Mouse (Mus musculus): ENCODE results near the gene Vmn2r89.
"Not testable (repeated sequence)": the region's sequence is repeated elsewhere in the genome, so short reads cannot be mapped to it uniquely, and the experiment has no call there.

Vmn2r89 gene

GRCm38 (mm10) chr14:51451557-51451956 lies at the start of gene Vmn2r89:
Vmn2r89 (plus strand) TSS chr14:51451857.
- DNase-seq (ENCODE audit: low read depth, low spot score): not testable (repeated sequence)

- DNase-seq (ENCODE audit: low read depth, low spot score): no peak
Observed at GRCm38 (mm10) chr14:51410520-51410919, 41.1 kb upstream of the Vmn2r89 start, which contains the start of gene Vmn2r88. Vmn2r88 (plus strand) TSS chr14:51410820.

GRCm38 (mm10) chr14:51423885-51424284 lies 27.8 kb upstream of the Vmn2r89 start:
- DNase-seq (ENCODE audit: low read depth, low spot score): no peak

GRCm38 (mm10) chr14:51430138-51430537 lies 21.5 kb upstream of the Vmn2r89 start:
- DNase-seq (ENCODE audit: low read depth, low spot score): not testable (repeated sequence)

GRCm38 (mm10) chr14:51434546-51434945 lies 17.1 kb upstream of the Vmn2r89 start:
- no peak for DNase-seq (ENCODE audit: low read depth, low spot score)

GRCm38 (mm10) chr14:51435020-51435419 lies 16.6 kb upstream of the Vmn2r89 start:
- DNase-seq (ENCODE audit: low read depth, low spot score): no peak

- DNase-seq (ENCODE audit: low read depth, low spot score): no peak
Observed at GRCm38 (mm10) chr14:51438955-51439354, 12.7 kb upstream of the Vmn2r89 start.

- DNase-seq (ENCODE audit: low read depth, low spot score): not testable (repeated sequence)
Observed at GRCm38 (mm10) chr14:51480278-51480677, 28.6 kb downstream of the Vmn2r89 start.

GRCm38 (mm10) chr14:51481332-51482015 lies 29.8 kb downstream of the Vmn2r89 start:
- not testable (repeated sequence) for DNase-seq (ENCODE audit: low read depth, low spot score)

GRCm38 (mm10) chr14:51482051-51482715 lies 30.5 kb downstream of the Vmn2r89 start:
- no peak for DNase-seq (ENCODE audit: low read depth, low spot score)

- not testable (repeated sequence) for DNase-seq (ENCODE audit: low read depth, low spot score)
Observed at GRCm38 (mm10) chr14:51482971-51483381, 31.3 kb downstream of the Vmn2r89 start.

- no peak for DNase-seq (ENCODE audit: low read depth, low spot score)
Observed at GRCm38 (mm10) chr14:51483671-51484070, 32.0 kb downstream of the Vmn2r89 start.

- DNase-seq (ENCODE audit: low read depth, low spot score): no peak
Observed at GRCm38 (mm10) chr14:51486111-51486510, 34.5 kb downstream of the Vmn2r89 start.

GRCm38 (mm10) chr14:51495781-51496180 lies 44.1 kb downstream of the Vmn2r89 start:
- DNase-seq (ENCODE audit: low read depth, low spot score): no peak

GRCm38 (mm10) chr14:51496955-51497354 lies 45.3 kb downstream of the Vmn2r89 start:
- no peak for DNase-seq (ENCODE audit: low read depth, low spot score)

- DNase-seq (ENCODE audit: low read depth, low spot score): no peak
Observed at GRCm38 (mm10) chr14:51497958-51498357, 46.3 kb downstream of the Vmn2r89 start.

- no peak for DNase-seq (ENCODE audit: low read depth, low spot score)
Observed at GRCm38 (mm10) chr14:51499707-51500275, 48.1 kb downstream of the Vmn2r89 start.

GRCm38 (mm10) chr14:51500461-51500860 lies 48.8 kb downstream of the Vmn2r89 start:
- DNase-seq (ENCODE audit: low read depth, low spot score): no peak

- no peak for DNase-seq (ENCODE audit: low read depth, low spot score)
Observed at GRCm38 (mm10) chr14:51507416-51507815, 55.8 kb downstream of the Vmn2r89 start.

Data from WW6 (cell line).